In the genomic region with DNA sequence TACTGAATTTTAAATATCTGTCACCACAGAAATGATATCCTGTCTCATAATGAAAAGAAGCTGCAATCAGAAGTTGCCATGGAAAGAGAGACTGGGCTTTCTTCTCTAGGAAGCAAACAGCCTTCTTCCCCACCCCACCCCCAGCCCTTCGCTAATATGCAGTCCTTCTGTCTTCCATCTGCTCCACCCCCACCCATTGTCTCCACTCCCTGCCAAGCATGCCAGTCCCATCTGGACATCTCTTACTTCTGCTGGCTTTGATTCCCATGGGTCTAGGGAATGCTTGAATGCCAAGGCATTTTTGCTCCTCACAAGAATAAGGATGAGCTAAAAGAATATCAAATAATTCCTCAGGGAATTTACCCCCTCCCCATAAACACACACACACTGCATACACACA, we compare ENCODE assay signal across 10 mouse cellular contexts.
DNase-seq lines count a peak whose midpoint lies in the region; ATAC-seq and TF ChIP-seq lines count a peak whose summit lies in the region.
"Had no signal": no experiment of that assay in that cellular context is flagged by ENCODE, and none has a peak within 500 bp of the region (broad histone marks: within the 10 kb centered on the region; RNA-seq: fewer than 3 reads in every experiment).

No protein-coding gene starts in this region.

- H3K27ac ChIP-seq in cortical plate, adult 2 months (ENCODE audit: insufficient read depth, low read length) = no peak overlapping the region
- H3K27ac ChIP-seq in hindbrain, embryonic 14.5 days = peak overlapping the region; percentile 87
- H3K27ac ChIP-seq in midbrain, embryonic 14.5 days (replicated peaks; ENCODE audit: low read depth, low read length) = peak overlapping the region; percentile 84
- H3K27ac ChIP-seq: embryonic facial prominence, embryonic 13.5 days; limb, embryonic 13.5 days had no signal

- no peaks in the 10 kb centered on the region for H3K27me3 ChIP-seq in hindbrain, embryonic 14.5 days (ENCODE audit: control insufficient read depth, insufficient read depth, low read length)
- H3K27me3 ChIP-seq in midbrain, embryonic 14.5 days (ENCODE audit: control insufficient read depth, insufficient read depth, low read length) = no peaks in the 10 kb centered on the region
- H3K27me3 ChIP-seq: embryonic facial prominence, embryonic 13.5 days had no signal

- 0% methylated on average over 1 of the region's 1 CpGs for WGBS in hindbrain, embryonic 14.5 days
- WGBS in midbrain, embryonic 14.5 days = 0% methylated on average over 1 of the region's 1 CpGs

- DNase-seq in Muller cell, postnatal 12 days (ENCODE audit: inconsistent ontology term) = peak; percentile 62
- DNase-seq in hindbrain, embryonic 14.5 days (ENCODE audit: low spot score) = peak; percentile 70
- DNase-seq in midbrain, embryonic 14.5 days = peak; percentile 83
- no peak for DNase-seq in adrenal gland, adult (ENCODE audit: inconsistent age in 2 of 2, low spot score in 1 of 2)
- no peak for DNase-seq in kidney, adult 11 months
- DNase-seq in gastrocnemius, postnatal 14 days = no peak

- intact Hi-C loops in gastrocnemius, postnatal 14 days (cut with DNase I; ENCODE audit: low total_unique reads) = no loop called here

- H3K4me3 ChIP-seq in cortical plate, adult 2 months (ENCODE audit: insufficient read depth, low read length) = peak overlapping the region; percentile 25
- peak overlapping the region; percentile 9; the same call in 1 of the 2 replicates for H3K4me3 ChIP-seq in hindbrain, embryonic 14.5 days (replicated peaks; ENCODE audit: low read length)
- no peak overlapping the region for H3K4me3 ChIP-seq in midbrain, embryonic 14.5 days (replicated peaks; ENCODE audit: low read depth, low read length)
- H3K4me3 ChIP-seq: embryonic facial prominence, embryonic 13.5 days; limb, embryonic 13.5 days had no signal

- H3K9ac ChIP-seq in hindbrain, embryonic 14.5 days = peak overlapping the region; percentile 32; the same call in 1 of the 2 replicates
- no peak overlapping the region for H3K9ac ChIP-seq in midbrain, embryonic 14.5 days (replicated peaks; ENCODE audit: low read length)
- H3K9ac ChIP-seq: embryonic facial prominence, embryonic 13.5 days; limb, embryonic 13.5 days had no signal

- H3K4me1 ChIP-seq in cortical plate, adult 2 months (ENCODE audit: control insufficient read depth, insufficient read depth, low read length) = no peaks in the 10 kb centered on the region
- peaks cover 15% of the 10 kb centered on the region for H3K4me1 ChIP-seq in hindbrain, embryonic 14.5 days (replicated peaks; ENCODE audit: control insufficient read depth, insufficient read depth, low read length)
- peaks cover 16% of the 10 kb centered on the region for H3K4me1 ChIP-seq in midbrain, embryonic 14.5 days (ENCODE audit: control insufficient read depth, insufficient read depth, low read length)
- H3K4me1 ChIP-seq: embryonic facial prominence, embryonic 13.5 days; limb, embryonic 13.5 days had no signal

- no peaks in the 10 kb centered on the region for H3K36me3 ChIP-seq in hindbrain, embryonic 14.5 days (replicated peaks; ENCODE audit: control insufficient read depth, insufficient read depth)
- H3K36me3 ChIP-seq in midbrain, embryonic 14.5 days (ENCODE audit: control insufficient read depth, insufficient read depth, low read length) = no peaks in the 10 kb centered on the region
- H3K36me3 ChIP-seq: embryonic facial prominence, embryonic 13.5 days; limb, embryonic 13.5 days had no signal

- ATAC-seq in hindbrain, embryonic 14.5 days (ENCODE audit: low FRiP score) = peak; percentile 74
- peak; percentile 60 for ATAC-seq in midbrain, embryonic 14.5 days (ENCODE audit: low FRiP score, low TSS enrichment)
- no peak for ATAC-seq in megakaryocyte progenitor cell, adult 5-6 weeks (replicated peaks; ENCODE audit: poor library complexity)

- peak overlapping the region; percentile 64 for H3K4me2 ChIP-seq in hindbrain, embryonic 14.5 days (replicated peaks)
- H3K4me2 ChIP-seq in midbrain, embryonic 14.5 days (ENCODE audit: low read length) = peak overlapping the region; percentile 31
- H3K4me2 ChIP-seq: embryonic facial prominence, embryonic 13.5 days had no signal

- TF ChIP-seq CTCF in cortical plate, adult 2 months (IDR thresholded peaks at IDR 0.05; ENCODE audit: extremely low read depth, insufficient read depth, low read length) = no peak

- H3K9me3 ChIP-seq in hindbrain, embryonic 14.5 days (ENCODE audit: control insufficient read depth, low read length) = no peaks in the 10 kb centered on the region
- no peaks in the 10 kb centered on the region for H3K9me3 ChIP-seq in midbrain, embryonic 14.5 days (ENCODE audit: control insufficient read depth, low read length)
- H3K9me3 ChIP-seq: embryonic facial prominence, embryonic 13.5 days; limb, embryonic 13.5 days had no signal

- 0 out of 2 replicates have a peak, but pooled peaks have one; percentile 32 for TF ChIP-seq POLR2A in cortical plate, adult 2 months (IDR thresholded peaks at IDR 0.05; ENCODE audit: extremely low read depth, insufficient read depth, low read length)

Comparison
In these comparisons a context has a peak if more than half of its experiments do, and no peak if none do; other contexts are left out.
1. DNase-seq: peak in Muller cell, postnatal 12 days (single experiment), hindbrain, embryonic 14.5 days (single experiment) and midbrain, embryonic 14.5 days (single experiment); none in adrenal gland, adult (0 of 2), kidney, adult 11 months (single experiment) and gastrocnemius, postnatal 14 days (single experiment).